Mouse (Mus musculus) neural tube, embryonic 14.5 days (tissue): ENCODE measurements around the gene Pdlim1. TPM values are rescaled to one million over a fixed set of nuclear protein-coding genes. Genes with fewer than 3 reads are reported as not detected.

Source experiments
- ATAC-seq: fragments of 200-750 bp; cut with Nextera tagmentation; 2 replicates; pipeline ENCODE4 v1.8.0; 2017; ENCODE audit warnings: low read depth, mild to moderate bottlenecking, moderate TSS enrichment, moderate library complexity
- H3K27ac ChIP-seq: fragments of 300-500 bp; sonication (generic); 2 replicates; pipeline ENCODE4 v1.5.1; 2014; ENCODE audit warnings: low read depth, mild to moderate bottlenecking, control low read depth, low read length, moderate library complexity, mixed read lengths
- H3K27me3 ChIP-seq: fragments of 300-500 bp; sonication (generic); 2 replicates; pipeline ENCODE4 v1.6.1; 2014; ENCODE audit warnings: low read length; ENCODE audit not compliant: control insufficient read depth, insufficient read depth
- H3K36me3 ChIP-seq: fragments of 300-500 bp; sonication (generic); 2 replicates; pipeline ENCODE4 v1.6.1; 2014; ENCODE audit warnings: low read length, mixed read lengths; ENCODE audit not compliant: control insufficient read depth, insufficient read depth
- H3K4me1 ChIP-seq: fragments of 300-500 bp; sonication (generic); 2 replicates; pipeline ENCODE4 v1.6.1; 2014; ENCODE audit warnings: low read length; ENCODE audit not compliant: control insufficient read depth, insufficient read depth
- H3K4me2 ChIP-seq: fragments of 300-500 bp; sonication (generic); 2 replicates; pipeline ENCODE4 v1.6.1; 2014; ENCODE audit warnings: mild to moderate bottlenecking, low read depth, low read length, control low read depth
- H3K4me3 ChIP-seq: fragments of 300-500 bp; sonication (generic); 2 replicates; pipeline ENCODE4 v1.5.1; 2014; ENCODE audit warnings: low read depth, low read length, control low read depth, mixed read lengths
- H3K9ac ChIP-seq: fragments of 300-500 bp; sonication (generic); replicated peaks from 2 replicates; pipeline ENCODE4 v1.6.1; 2014; ENCODE audit warnings: low read depth, mild to moderate bottlenecking, control low read depth, low read length, mixed read lengths
- H3K9me3 ChIP-seq: fragments of 300-500 bp; sonication (generic); 2 replicates; pipeline ENCODE4 v1.6.1; 2016; ENCODE audit warnings: low read length; ENCODE audit not compliant: control insufficient read depth
- WGBS: fragments of 180-500 bp; shearing (Covaris S2); extraction: QIAGEN DNeasy Blood & Tissue Kit; methylation state at CpG from one replicate; pipeline ENCODE4 v1.1.7; 2014; 5-methylcytosine and 5-hydroxymethylcytosine counted together
- polyA plus RNA-seq: library from polyadenylated mRNA; unstranded; fragments of >200 nt; fragmentation: Nextera tagmentation; extraction: Ambion mirVana; gene quantifications from 2 replicates; pipeline ENCODE4 v1.2.1, GENCODE M21; 2014

Gene Pdlim1
- polyA plus RNA-seq, 1 experiment from 2014 or later: 3.2 TPM

DNA sequence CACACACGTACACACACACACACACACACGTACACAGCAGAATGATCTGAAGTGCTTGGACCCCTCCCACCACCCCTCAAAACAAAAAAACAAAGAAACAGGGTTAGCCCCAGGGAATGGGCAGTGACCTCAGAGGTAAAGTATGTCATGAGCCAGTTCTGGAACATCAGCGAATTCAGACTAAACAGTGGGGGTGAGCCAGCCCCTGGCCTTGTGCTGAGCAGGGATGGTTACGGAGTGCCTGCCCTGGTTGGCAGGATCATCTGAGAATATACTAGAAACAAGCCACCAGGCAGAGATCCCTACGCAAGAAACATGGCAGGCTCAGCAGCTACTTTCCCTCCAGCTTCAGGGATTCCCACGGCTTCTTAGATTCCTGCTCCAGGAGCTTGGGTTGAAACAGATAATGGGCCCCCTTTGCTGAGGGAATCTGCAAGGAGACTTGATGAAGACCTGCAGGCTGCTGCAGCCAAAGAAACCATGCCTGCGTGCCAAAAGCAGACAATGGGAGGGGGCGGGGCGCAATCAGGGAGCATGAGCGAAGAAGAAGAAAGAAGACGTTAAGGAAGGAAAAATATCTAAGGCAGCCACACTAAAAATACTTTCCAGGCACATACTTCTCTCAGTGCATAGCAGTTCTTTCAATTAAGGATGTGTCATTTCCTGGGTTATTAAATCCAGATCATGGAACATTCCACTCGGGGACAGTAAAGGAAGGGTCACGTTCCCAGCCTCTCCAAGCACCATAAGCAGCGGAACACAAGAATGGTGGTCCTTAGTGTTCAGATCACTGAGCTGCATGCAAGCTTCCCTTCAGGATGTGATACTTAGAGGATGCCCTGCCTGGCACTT lies 30.6 kb downstream of the Pdlim1 start:
- no peak overlapping the region for H3K4me3 ChIP-seq
- H3K9me3 ChIP-seq: no peaks in the 10 kb centered on the region
- H3K27me3 ChIP-seq: no peaks in the 10 kb centered on the region
- no peak overlapping the region for H3K9ac ChIP-seq
- H3K4me1 ChIP-seq: no peaks in the 10 kb centered on the region
- no peaks in the 10 kb centered on the region for H3K36me3 ChIP-seq
- H3K27ac ChIP-seq: peak overlapping the region; percentile 2; the same call in 1 of the 2 replicates
- no peak overlapping the region for H3K4me2 ChIP-seq
- peak; percentile 76 for ATAC-seq
- WGBS: 34% methylated on average over 14 of the region's 14 CpGs

GRCm38 (mm10) chr19:40240360-40240759 lies 31.3 kb downstream of the Pdlim1 start:
- H3K9ac ChIP-seq: no peak overlapping the region
- no peak overlapping the region for H3K4me3 ChIP-seq
- H3K9me3 ChIP-seq: no peaks in the 10 kb centered on the region
- no peaks in the 10 kb centered on the region for H3K4me1 ChIP-seq
- no peaks in the 10 kb centered on the region for H3K36me3 ChIP-seq
- 85% methylated on average over 6 of the region's 6 CpGs for WGBS
- no peak overlapping the region for H3K27ac ChIP-seq
- ATAC-seq: 0 out of 2 replicates have a peak, but pooled peaks have one; percentile 22
- no peak overlapping the region for H3K4me2 ChIP-seq
- H3K27me3 ChIP-seq: no peaks in the 10 kb centered on the region

DNA sequence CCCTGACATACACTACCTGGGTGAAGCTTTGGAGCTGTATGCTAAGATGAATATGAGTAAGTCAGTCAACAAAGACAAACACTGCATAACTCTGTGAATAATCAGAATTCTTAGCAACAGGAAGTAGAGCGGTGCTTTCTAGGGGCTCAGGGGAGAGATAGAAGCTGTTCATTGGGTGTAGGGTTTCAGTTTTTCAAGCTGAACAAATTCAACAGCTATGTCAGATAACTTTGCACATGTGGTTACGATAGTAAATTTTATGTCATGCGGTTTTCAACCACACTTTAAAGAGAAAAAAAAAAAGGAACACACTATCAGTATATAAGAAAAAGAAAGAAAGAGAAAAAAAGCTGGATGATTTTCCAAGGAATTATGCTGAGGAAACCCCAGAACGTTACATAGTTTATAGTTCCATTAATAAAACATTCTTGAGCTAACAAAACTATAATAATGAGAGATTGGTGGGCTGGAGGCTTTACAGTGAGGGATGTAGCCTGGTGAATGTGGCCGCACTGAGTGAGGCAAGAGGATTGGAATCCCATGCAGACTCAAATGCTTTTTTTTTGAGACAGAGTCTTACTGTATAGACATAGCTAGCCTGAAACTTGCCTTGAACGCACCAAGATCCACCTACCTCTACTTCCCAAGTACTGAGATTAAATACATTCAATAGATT lies 33.3 kb downstream of the Pdlim1 start:
- Histone ChIP-seq H3K9me3 (no peaks in the 10 kb centered on the region), H3K27ac (no peak overlapping the region), H3K4me1 (no peaks in the 10 kb centered on the region), H3K36me3 (no peaks in the 10 kb centered on the region), H3K9ac (no peak overlapping the region), H3K27me3 (no peaks in the 10 kb centered on the region), H3K4me2 (no peak overlapping the region), H3K4me3 (no peak overlapping the region)
- 89% methylated on average over 6 of the region's 6 CpGs for WGBS
- ATAC-seq: no peak

- 94% methylated on average over 2 of the region's 2 CpGs for WGBS
- H3K36me3 ChIP-seq: no peaks in the 10 kb centered on the region
- no peaks in the 10 kb centered on the region for H3K27me3 ChIP-seq
- no peaks in the 10 kb centered on the region for H3K9me3 ChIP-seq
- ATAC-seq: no peak
- H3K4me2 ChIP-seq: no peak overlapping the region
- no peak overlapping the region for H3K9ac ChIP-seq
- H3K4me1 ChIP-seq: no peaks in the 10 kb centered on the region
- no peak overlapping the region for H3K4me3 ChIP-seq
- H3K27ac ChIP-seq: no peak overlapping the region
Measured at GRCm38 (mm10) chr19:40232560-40232959, 39.1 kb downstream of the Pdlim1 start.

GRCm38 (mm10) chr19:40231825-40232541 lies 39.7 kb downstream of the Pdlim1 start:
- H3K4me3 ChIP-seq: no peak overlapping the region
- no peaks in the 10 kb centered on the region for H3K27me3 ChIP-seq
- no peak overlapping the region for H3K4me2 ChIP-seq
- no peaks in the 10 kb centered on the region for H3K9me3 ChIP-seq
- no peak overlapping the region for H3K27ac ChIP-seq
- WGBS: 71% methylated on average over 7 of the region's 7 CpGs
- no peaks in the 10 kb centered on the region for H3K4me1 ChIP-seq
- H3K9ac ChIP-seq: no peak overlapping the region
- no peak for ATAC-seq
- H3K36me3 ChIP-seq: no peaks in the 10 kb centered on the region

DNA sequence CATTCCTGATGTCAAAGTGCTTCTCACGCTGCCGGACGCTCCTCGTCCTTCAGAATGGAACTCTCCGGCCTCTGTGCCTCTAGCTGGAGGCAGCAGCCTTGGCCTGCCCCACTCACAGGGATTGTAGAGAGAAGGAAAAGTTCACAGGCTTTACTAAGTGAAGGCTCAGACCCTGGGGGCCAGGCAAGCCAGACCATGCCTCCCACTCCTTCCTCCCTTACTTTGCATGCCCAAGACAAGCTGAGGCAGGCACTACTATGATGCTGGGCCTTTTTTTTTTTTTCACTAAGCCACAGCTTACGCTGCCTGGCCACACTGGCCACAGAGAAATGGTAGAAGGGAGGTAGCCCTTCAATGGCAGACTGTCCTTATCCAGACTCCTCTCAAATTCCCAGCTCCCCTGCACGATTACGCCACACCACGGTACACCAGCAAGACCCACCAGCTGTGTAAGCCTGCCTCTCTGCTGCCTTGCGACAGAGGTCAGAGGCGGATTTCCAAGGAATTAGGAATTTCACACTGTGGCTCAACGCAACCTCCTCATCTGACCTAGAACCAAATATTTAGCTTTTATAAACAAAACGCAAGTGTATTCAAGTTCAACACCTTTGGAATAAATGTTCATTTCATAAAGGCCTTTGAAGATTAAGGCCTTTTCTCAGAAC lies 40.4 kb downstream of the Pdlim1 start:
- H3K27ac ChIP-seq: no peak overlapping the region
- 88% methylated on average over 13 of the region's 13 CpGs for WGBS
- ATAC-seq: no peak
- H3K4me2 ChIP-seq: no peak overlapping the region
- no peaks in the 10 kb centered on the region for H3K9me3 ChIP-seq
- H3K4me3 ChIP-seq: no peak overlapping the region
- H3K27me3 ChIP-seq: no peaks in the 10 kb centered on the region
- no peaks in the 10 kb centered on the region for H3K36me3 ChIP-seq
- H3K9ac ChIP-seq: no peak overlapping the region
- no peaks in the 10 kb centered on the region for H3K4me1 ChIP-seq

GRCm38 (mm10) chr19:40226516-40227151 lies 45.0 kb downstream of the Pdlim1 start:
- no peaks in the 10 kb centered on the region for H3K27me3 ChIP-seq
- H3K4me1 ChIP-seq: no peaks in the 10 kb centered on the region
- no peak overlapping the region for H3K4me2 ChIP-seq
- no peaks in the 10 kb centered on the region for H3K36me3 ChIP-seq
- H3K27ac ChIP-seq: no peak overlapping the region
- no peak overlapping the region for H3K9ac ChIP-seq
- ATAC-seq: no peak
- no peak overlapping the region for H3K4me3 ChIP-seq
- H3K9me3 ChIP-seq: no peaks in the 10 kb centered on the region
- WGBS: 89% methylated on average over 12 of the region's 12 CpGs

GRCm38 (mm10) chr19:40225761-40226110 lies 45.9 kb downstream of the Pdlim1 start:
- WGBS: 71% methylated on average over 5 of the region's 5 CpGs
- H3K27ac ChIP-seq: no peak overlapping the region
- H3K27me3 ChIP-seq: no peaks in the 10 kb centered on the region
- no peak overlapping the region for H3K4me3 ChIP-seq
- H3K36me3 ChIP-seq: no peaks in the 10 kb centered on the region
- no peaks in the 10 kb centered on the region for H3K9me3 ChIP-seq
- no peak for ATAC-seq
- H3K4me2 ChIP-seq: no peak overlapping the region
- no peaks in the 10 kb centered on the region for H3K4me1 ChIP-seq
- no peak overlapping the region for H3K9ac ChIP-seq
